Mouse (Mus musculus) limb, embryonic 14.5 days (tissue): ENCODE measurements around the gene Efcab9. TPM values are rescaled to one million over a fixed set of nuclear protein-coding genes. Genes with fewer than 3 reads are reported as not detected.

Experiments
- ATAC-seq: fragments of 200-750 bp; cut with Nextera tagmentation; 2 replicates; pipeline ENCODE4 v1.8.0; 2017; ENCODE audit warnings: low read depth, moderate number of reproducible peaks, moderate TSS enrichment; ENCODE audit not compliant: low FRiP score
- DNase-seq: peaks from one replicate; pipeline ENCODE4 v3.0.0-alpha.2; 2015; ENCODE audit warnings: low spot score
- H3K27ac ChIP-seq: fragments of 300-500 bp; sonication (generic); replicated peaks from 2 replicates; pipeline ENCODE4 v1.5.1; 2014; ENCODE audit warnings: low read depth, mild to moderate bottlenecking, low read length, moderate library complexity, mixed read lengths
- H3K27me3 ChIP-seq: fragments of 300-500 bp; sonication (generic); 2 replicates; pipeline ENCODE4 v1.6.1; 2014; ENCODE audit warnings: low read length, mixed read lengths; ENCODE audit not compliant: control insufficient read depth, insufficient read depth
- H3K36me3 ChIP-seq: fragments of 300-500 bp; sonication (generic); 2 replicates; pipeline ENCODE4 v1.6.1; 2014; ENCODE audit warnings: mild to moderate bottlenecking, low read length, moderate library complexity, mixed read lengths; ENCODE audit not compliant: control insufficient read depth, insufficient read depth
- H3K4me1 ChIP-seq: fragments of 300-500 bp; sonication (generic); 2 replicates; pipeline ENCODE4 v1.6.1; 2014; ENCODE audit warnings: antibody characterized with exemption, low read length, mixed read lengths; ENCODE audit not compliant: control insufficient read depth, insufficient read depth
- H3K4me2 ChIP-seq: fragments of 300-500 bp; sonication (generic); replicated peaks from 2 replicates; pipeline ENCODE4 v1.6.1; 2014; ENCODE audit warnings: low read depth, mild to moderate bottlenecking, low read length, moderate library complexity; ENCODE audit not compliant: severe bottlenecking
- H3K4me3 ChIP-seq: fragments of 300-500 bp; sonication (generic); replicated peaks from 2 replicates; pipeline ENCODE4 v1.5.1; 2014; ENCODE audit warnings: low read length
- H3K9ac ChIP-seq: fragments of 300-500 bp; sonication (generic); 2 replicates; pipeline ENCODE4 v1.6.1; 2014; ENCODE audit warnings: mild to moderate bottlenecking, low read depth, low read length, moderate library complexity; ENCODE audit not compliant: severe bottlenecking
- H3K9me3 ChIP-seq: fragments of 300-500 bp; sonication (generic); 2 replicates; pipeline ENCODE4 v1.6.1; 2016; ENCODE audit warnings: low read length; ENCODE audit not compliant: control insufficient read depth
- POLR2A ChIP-seq: fragments of 200-500 bp; IDR thresholded peaks from 2 replicates; pipeline ENCODE4 v1.8.0; 2012; ENCODE audit warnings: inconsistent platforms, mild to moderate bottlenecking, moderate library complexity, borderline replicate concordance; ENCODE audit not compliant: insufficient read depth, insufficient read length; ENCODE audit errors: extremely low read depth
- WGBS: fragments of 180-500 bp; shearing (Covaris S2); extraction: QIAGEN DNeasy Blood & Tissue Kit; methylation state at CpG from one replicate; pipeline ENCODE4 v1.1.7; 2014; 5-methylcytosine and 5-hydroxymethylcytosine counted together
- polyA plus RNA-seq, 2 experiments: library from polyadenylated mRNA; depleted of rRNA in 1 of 2; stranded (reverse) in 1 of 2; unstranded in 1 of 2; fragments of >200 nt; fragmentation: Nextera tagmentation in 1 of 2; extraction: Ambion mirVana in 1 of 2; gene quantifications; 2 replicates each; pipeline versions ENCODE4 v1.2.1 to v1.2.3; 2012 to 2014

The Efcab9 gene
- polyA plus RNA-seq, 2 experiments: 0.11 TPM; not detected in 1

GRCm38 (mm10) chr11:32566184-32566583 is 34.3 kb upstream of the Efcab9 start:
- Histone ChIP-seq H3K4me2 (no peak overlapping the region), H3K9ac (no peak overlapping the region), H3K27me3 (no peaks in the 10 kb centered on the region), H3K27ac (no peak overlapping the region), H3K4me1 (peaks cover 14% of the 10 kb centered on the region), H3K36me3 (no peaks in the 10 kb centered on the region), H3K9me3 (no peaks in the 10 kb centered on the region), H3K4me3 (no peak overlapping the region)
- DNase-seq (no peak), ATAC-seq (no peak)
- TF ChIP-seq POLR2A: no peak
- WGBS: 69% methylated on average over 6 of the region's 6 CpGs

GRCm38 (mm10) chr11:32565088-32565487 is 33.2 kb upstream of the Efcab9 start:
- Histone ChIP-seq H3K27ac (no peak overlapping the region), H3K4me3 (no peak overlapping the region), H3K9me3 (no peaks in the 10 kb centered on the region), H3K9ac (no peak overlapping the region), H3K4me1 (peaks cover 14% of the 10 kb centered on the region), H3K4me2 (no peak overlapping the region), H3K27me3 (no peaks in the 10 kb centered on the region), H3K36me3 (no peaks in the 10 kb centered on the region)
- ATAC-seq (peak; percentile 51; the same call in 1 of the 2 replicates), DNase-seq (no peak)
- 54% methylated on average over 8 of the region's 8 CpGs for WGBS
- no peak for TF ChIP-seq POLR2A

- Histone ChIP-seq H3K36me3 (no peaks in the 10 kb centered on the region), H3K9ac (no peak overlapping the region), H3K4me3 (no peak overlapping the region), H3K27ac (peak overlapping the region; percentile 61; the same call in 1 of the 2 replicates), H3K9me3 (no peaks in the 10 kb centered on the region), H3K4me2 (no peak overlapping the region; the same call in 1 of the 2 replicates), H3K4me1 (peaks cover 14% of the 10 kb centered on the region), H3K27me3 (no peaks in the 10 kb centered on the region)
- no peak for DNase-seq
- TF ChIP-seq POLR2A: no peak
- WGBS: 42% methylated on average over 4 of the region's 4 CpGs
- no peak for ATAC-seq
These were observed 32.7 kb upstream of the Efcab9 start for GRCm38 (mm10) chr11:32564629-32565028.

- no peak overlapping the region for H3K27ac ChIP-seq
- no peaks in the 10 kb centered on the region for H3K9me3 ChIP-seq
- no peak overlapping the region for H3K4me3 ChIP-seq
- DNase-seq (no peak), ATAC-seq (no peak)
- H3K9ac ChIP-seq: no peak overlapping the region
- peaks cover 15% of the 10 kb centered on the region for H3K4me1 ChIP-seq
- no peaks in the 10 kb centered on the region for H3K36me3 ChIP-seq
- no peak for TF ChIP-seq POLR2A
- 58% methylated on average over 3 of the region's 3 CpGs for WGBS
- H3K27me3 ChIP-seq: no peaks in the 10 kb centered on the region
- no peak overlapping the region for H3K4me2 ChIP-seq
These were observed 31.8 kb upstream of the Efcab9 start for GRCm38 (mm10) chr11:32563660-32564059.

- Histone ChIP-seq H3K27me3 (no peaks in the 10 kb centered on the region), H3K4me2 (no peak overlapping the region), H3K4me3 (no peak overlapping the region), H3K27ac (no peak overlapping the region), H3K9me3 (no peaks in the 10 kb centered on the region), H3K4me1 (peaks cover 18% of the 10 kb centered on the region), H3K36me3 (no peaks in the 10 kb centered on the region), H3K9ac (no peak overlapping the region)
- TF ChIP-seq POLR2A: no peak
- no peak for DNase-seq
- WGBS: 74% methylated on average over 5 of the region's 5 CpGs
- no peak for ATAC-seq
These were observed 30.8 kb upstream of the Efcab9 start for GRCm38 (mm10) chr11:32562706-32563105.

GRCm38 (mm10) chr11:32561465-32562355 is 29.8 kb upstream of the Efcab9 start:
- H3K9me3 ChIP-seq: no peaks in the 10 kb centered on the region
- H3K36me3 ChIP-seq: no peaks in the 10 kb centered on the region
- no peak for TF ChIP-seq POLR2A
- ATAC-seq (no peak), DNase-seq (no peak)
- no peak overlapping the region for H3K4me2 ChIP-seq
- 78% methylated on average over 10 of the region's 10 CpGs for WGBS
- H3K9ac ChIP-seq: no peak overlapping the region
- H3K27ac ChIP-seq: no peak overlapping the region
- no peak overlapping the region for H3K4me3 ChIP-seq
- no peaks in the 10 kb centered on the region for H3K27me3 ChIP-seq
- peaks cover 18% of the 10 kb centered on the region for H3K4me1 ChIP-seq
